Mouse (Mus musculus) liver, embryonic 14.5 days (tissue): Measurements from ENCODE around the gene Ndufb4.

Source experiments
- CTCF ChIP-seq: IDR thresholded peaks from 2 replicates; pipeline ENCODE4 v1.5.1; 2016; ENCODE audit warnings: antibody characterized with exemption, low read depth, control low read depth
- EP300 ChIP-seq: IDR thresholded peaks from 2 replicates; pipeline ENCODE4 v1.6.1; 2016; ENCODE audit warnings: antibody characterized with exemption, low read depth

DNA sequence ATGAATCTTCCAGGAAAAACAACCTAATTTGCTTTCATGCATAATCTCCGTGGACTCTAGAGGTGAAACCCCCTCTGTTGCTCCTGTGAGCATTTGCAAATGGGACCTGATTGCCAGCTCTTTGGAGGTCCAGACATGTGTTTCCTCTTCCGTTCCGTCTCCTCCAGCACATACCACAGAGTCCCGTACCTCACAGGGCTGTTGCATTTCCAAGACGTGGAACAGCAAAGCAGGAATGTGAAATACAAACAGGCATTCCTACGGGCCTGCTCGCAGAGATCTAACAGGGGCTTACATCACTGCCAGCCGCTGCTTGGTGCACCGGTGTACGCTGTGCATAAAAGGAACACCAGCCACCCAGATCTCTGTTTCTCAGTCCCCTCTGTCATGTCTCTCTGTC is 35.7 kb upstream of the Ndufb4 start:
- TF ChIP-seq CTCF: no peak
- no peak for TF ChIP-seq EP300
